Mouse (Mus musculus): Measurements from ENCODE around the gene Aqp5.

- no peak for TF ChIP-seq POLR2A (IDR thresholded peaks at IDR 0.05; ENCODE audit: low read depth, low read length)
- no peak for TF ChIP-seq CTCF (IDR thresholded peaks at IDR 0.05; ENCODE audit: extremely low read depth, insufficient read depth, insufficient read length, insufficient replicate concordance)
These were observed 1.3 kb upstream of the Aqp5 start for GRCm38 (mm10) chr15:99589237-99589636.

Data from spleen, adult 2 months (tissue).